Mouse (Mus musculus) lung, adult 2 months (tissue): ENCODE measurements around the gene Ccdc85b.
A peak's percentile ranks its signal among the peaks of the same experiment; 100 is the strongest.

ENCODE experiments used
- CTCF ChIP-seq: fragments of 200-500 bp; IDR thresholded peaks from 2 replicates; pipeline ENCODE4 v1.5.1; 2011; ENCODE audit warnings: mild to moderate bottlenecking, low read length, control low read depth; ENCODE audit not compliant: insufficient read depth
- POLR2A ChIP-seq: fragments of 200-500 bp; IDR thresholded peaks from 2 replicates; pipeline ENCODE4 v1.6.1; 2011; ENCODE audit warnings: low read depth, mild to moderate bottlenecking, control low read depth, low read length, borderline replicate concordance; ENCODE audit errors: extremely low read depth

DNA sequence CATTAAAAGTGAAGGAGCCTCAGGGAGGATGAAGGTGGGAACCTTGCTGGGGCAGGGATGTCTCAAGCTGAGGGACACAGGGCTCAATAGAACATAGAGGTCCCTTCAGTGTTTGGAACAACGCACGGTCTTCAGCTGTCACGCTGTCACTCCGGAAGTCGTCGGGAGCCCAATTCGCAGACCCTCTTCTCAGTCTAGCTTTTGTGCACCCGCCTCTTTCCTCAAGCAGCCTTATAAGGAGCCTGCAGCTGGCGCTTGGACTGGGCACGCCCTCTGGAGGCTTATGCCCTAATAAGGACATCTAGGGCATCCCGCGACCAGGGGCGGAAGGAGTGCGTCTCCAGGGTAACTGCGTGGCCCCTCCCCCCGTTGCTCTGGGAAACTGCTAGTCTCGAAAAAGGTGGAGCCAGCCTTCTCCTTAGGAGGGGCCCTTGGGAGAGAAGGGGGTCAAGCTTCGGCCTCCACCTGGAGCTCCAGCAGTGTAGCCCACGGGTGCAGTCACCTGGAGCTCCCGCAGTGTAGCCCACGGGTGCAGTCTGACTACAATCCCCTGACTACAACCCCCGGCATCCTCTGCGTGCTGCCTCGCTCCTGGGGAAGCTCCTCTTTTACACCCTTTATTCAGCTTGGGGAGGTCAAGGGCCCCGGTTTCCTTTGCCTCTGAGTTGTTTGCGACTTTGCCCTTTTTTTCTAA, 31.3 kb upstream of the Ccdc85b start:
- no peak for TF ChIP-seq CTCF
- TF ChIP-seq POLR2A = peak; percentile 92
